Mouse (Mus musculus): ENCODE results near the gene Tsga10ip. TPM values are rescaled to one million over a fixed set of nuclear protein-coding genes. Genes with fewer than 3 reads are reported as not detected.
A peak's percentile ranks its signal among the peaks of the same experiment; 100 is the strongest.
"Not testable (repeated sequence)": the region's sequence is repeated elsewhere in the genome, so short reads cannot be mapped to it uniquely, and the experiment has no call there.

Gene Tsga10ip
- total RNA-seq, 2 experiments from 2014 or later, result not detected

DNA sequence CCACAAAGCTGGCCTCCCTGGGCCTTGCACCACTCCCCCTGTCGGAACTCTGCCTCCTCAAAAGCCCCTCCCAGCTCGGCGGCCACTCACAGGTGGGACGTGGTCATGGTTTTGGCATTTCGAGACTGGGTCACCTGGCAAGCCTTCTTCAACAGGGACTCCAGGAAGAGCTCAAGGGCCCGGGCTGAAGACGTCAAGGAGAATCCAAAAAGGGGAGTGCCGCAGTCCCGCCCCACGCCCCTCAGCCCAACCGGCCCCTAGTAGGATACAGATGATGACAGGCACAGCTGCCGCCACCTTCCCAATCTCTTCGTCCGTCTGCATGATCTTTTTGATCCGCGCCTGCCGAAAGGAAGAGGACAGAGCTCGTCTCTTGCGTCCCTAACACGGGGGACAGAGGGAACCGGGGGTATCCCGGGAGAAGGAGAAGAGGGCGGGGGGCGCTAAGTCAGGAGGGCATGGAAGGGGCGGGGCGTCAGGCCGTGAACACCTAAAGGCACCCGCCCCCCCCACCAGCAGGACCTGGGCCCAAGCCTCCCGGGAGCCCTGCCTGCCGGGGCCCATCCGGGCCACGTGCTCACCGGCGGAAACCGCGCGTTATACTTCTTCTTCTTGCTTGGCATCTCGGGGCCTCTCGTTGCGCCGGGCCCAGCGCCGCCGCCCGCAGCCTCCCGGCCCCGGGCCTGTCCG, 21.9 kb upstream of the Tsga10ip start:
- peak; percentile 46 to 51 for DNase-seq (ENCODE audit: low spot score in 2 of 2)

DNA sequence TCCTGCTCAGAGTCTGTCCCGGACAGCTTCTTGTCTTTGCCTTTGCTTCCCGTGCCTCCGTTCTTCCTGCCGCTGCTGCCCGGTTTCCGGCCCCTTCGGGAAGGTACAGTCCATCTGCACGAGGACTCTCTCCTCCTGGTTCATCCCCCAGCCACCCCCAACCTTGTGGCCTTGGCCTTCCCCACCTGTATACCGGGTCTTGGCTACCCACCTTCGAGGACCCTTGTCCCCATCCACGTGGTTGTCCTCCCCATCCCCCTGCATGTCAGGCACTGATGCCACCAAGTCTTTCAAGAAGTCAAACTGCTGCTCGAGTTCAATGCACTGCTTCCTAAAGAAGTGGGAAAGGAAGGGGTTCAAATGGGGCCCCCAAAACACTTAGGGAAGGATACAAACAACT, 21.2 kb upstream of the Tsga10ip start:
- no peak for DNase-seq (ENCODE audit: low spot score in 2 of 2)

DNA sequence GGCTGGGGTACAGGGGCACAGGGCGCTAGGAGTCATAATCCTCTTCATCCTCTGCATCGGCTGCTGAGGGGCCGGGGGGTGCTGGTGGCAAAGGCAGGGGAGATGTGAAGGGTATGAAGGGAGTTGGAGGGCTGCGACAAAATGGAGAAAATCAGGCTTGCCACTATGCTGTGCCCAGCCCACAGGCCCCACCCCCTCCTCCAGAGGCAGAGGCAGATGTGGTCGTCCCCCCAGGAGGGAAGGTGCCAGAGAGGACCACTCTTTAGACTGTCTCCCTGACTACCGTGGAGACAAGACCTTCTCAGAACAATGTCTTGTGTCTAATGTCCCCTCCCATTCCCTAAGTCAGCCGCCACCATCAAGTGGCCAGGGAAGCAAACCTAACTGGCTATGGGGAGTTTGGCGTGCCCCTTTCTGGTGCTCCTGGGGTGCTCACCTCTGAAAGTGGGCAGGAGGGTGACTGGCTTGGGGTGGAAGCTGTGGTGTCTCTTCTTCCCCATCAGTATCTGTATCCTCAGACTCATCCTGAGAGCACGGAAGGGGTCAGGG, 20.6 kb upstream of the Tsga10ip start:
- DNase-seq (ENCODE audit: low spot score in 2 of 2), result no peak

DNA sequence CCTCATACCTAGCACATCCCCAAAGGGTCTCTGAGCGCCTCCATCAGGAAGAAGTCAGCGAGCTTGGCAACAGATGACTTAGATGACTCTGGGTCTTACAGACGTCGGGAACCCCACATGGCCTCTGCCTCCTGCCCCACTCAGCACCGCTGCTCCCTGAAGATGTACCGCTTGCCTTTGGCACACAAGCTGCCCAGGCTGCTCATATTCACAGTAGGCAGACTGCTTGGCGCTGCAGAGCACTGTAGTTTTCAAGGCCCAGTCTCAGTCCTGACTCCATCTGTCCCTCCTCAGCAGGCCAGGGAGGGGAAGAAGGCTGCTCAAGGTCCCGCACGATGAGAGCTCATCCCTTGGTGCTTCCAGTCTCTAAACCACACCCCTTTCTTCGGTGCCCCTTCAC, 19.9 kb upstream of the Tsga10ip start:
- no peak for DNase-seq (ENCODE audit: low spot score in 2 of 2)

DNA sequence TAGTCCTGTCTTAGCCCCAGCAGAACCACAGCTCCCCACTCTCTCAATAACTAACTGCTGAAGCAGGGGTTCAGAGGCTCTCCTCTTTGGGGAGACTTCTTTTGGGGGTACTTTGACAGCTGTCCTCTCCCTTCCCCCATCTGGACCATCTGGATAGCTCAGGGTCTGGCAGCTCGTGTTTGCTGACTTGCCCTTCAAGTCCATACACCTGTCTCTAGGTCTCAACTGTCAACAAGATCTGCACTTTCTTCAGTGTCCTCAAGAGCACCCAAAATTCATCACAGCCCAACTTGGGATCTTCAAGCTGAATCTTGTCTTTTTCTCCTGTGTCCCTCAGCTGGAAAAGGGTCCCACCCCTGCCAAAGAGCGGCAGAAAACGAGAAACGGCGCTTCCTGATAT, 19.5 kb upstream of the Tsga10ip start:
- no peak for DNase-seq (ENCODE audit: low spot score in 2 of 2)

DNA sequence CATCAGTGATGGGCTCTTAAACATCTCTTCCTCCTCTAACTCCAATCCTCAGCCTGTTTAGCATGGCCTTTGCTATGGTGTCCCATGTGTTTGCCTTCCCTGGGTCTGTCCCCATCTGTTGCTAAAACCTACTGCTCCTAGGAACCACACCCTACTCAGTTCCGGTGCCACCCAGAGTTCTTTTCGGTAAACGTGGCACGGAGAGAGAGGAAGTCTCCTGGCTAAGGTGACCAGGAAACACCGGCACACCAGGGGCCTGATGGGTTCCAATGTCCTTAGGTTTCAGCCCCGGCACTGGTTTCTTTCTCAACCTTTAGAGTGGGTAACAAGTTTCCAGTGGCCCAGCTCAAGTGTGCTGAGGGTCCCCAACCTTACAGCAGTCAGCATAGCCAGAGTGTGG, 18.3 kb upstream of the Tsga10ip start:
- no peak for DNase-seq (ENCODE audit: low spot score in 2 of 2)

DNA sequence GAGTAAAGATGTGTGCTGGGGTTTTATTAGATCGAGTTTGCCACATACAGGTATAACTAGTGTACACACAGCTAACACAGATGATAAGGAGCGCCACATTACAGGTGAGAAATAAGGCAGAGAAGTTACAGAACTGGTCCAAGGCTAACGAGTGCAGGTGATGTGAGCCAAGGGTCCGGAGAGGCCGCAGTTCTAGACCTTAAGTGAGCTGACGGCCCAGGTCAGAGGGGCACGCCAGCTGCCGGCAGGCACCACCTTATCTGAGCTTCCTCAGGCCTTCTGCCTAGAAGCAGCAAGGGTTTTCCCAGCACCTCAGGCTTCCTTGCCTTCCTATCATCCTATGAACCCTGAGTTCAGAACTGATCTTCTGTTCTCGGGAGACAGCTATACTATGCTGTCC, 17.3 kb upstream of the Tsga10ip start:
- DNase-seq (ENCODE audit: low spot score in 2 of 2), result no peak

DNA sequence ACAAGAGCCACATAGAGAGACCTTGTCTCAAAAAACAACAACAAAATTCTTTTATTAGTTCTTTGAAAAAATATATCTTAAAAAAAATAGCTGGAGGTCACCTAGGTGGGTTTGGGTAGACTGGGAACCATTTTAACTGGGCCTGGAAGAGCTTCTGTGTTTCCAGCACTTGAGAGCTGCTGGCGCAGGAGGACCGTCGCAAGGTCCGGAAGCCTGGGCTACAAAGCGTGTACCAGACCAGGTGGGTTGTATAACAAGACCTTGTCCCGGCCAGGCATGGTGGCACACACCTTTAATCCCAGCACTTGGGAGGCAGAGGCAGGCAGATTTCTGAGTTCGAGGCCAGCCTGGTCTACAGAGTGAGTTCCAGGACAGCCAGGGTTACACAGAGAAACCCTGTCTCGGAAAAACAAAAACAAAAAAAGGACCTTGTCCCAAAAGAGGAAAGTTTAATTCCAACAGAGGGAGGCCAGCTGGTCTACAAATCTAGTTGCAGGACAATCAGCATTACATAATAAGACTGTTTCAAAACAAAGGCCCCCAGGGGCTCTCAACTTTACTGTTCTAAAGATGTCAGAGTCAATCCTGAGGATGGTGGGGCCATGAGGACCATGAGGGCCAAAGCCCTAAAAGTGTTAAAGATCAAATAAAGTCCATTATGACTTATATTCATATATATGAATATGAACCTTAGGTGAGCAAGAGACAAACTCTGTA, 16.6 kb upstream of the Tsga10ip start:
- DNase-seq (ENCODE audit: low spot score in 2 of 2), result no peak

DNA sequence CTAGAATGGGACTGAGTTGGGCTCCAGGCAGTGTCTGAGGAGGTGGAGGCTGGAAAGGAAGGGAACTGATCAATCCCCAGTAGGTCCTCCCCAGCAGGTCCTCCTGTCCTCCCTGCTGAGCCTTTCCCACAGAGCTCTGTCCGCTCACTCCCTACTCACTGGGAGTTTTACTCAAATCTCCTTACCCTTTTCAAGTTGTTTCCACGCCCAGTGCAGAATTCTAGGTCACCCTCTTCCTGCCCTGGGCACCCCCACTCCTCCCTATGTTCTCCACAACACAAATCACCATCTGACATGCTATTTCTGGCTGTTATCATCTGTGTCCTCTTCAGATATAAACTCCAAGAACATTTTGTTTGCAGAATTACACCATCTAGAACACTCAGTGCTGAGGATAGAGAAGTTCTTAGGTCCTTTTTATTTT, 12.2 kb upstream of the Tsga10ip start:
- DNase-seq (ENCODE audit: low spot score in 2 of 2), result no peak

DNA sequence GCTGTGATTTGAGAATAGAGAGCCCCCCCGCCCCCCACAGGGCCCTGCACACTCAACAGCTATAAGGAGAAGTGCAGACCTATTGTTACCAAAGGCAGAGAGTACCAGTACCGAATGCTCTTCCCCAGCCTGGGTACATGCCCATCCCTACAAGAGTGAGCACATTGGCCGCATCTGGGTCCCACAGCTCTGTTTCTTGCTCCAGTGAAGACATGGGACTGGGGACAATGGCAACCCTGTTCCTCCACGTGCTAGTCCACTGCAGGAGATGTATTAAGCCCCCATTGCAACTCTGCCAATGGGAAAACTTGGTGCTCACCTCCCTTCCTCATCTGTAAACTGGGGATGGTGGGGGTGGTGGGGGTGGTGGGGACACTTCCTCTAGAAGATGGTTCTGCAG, 11.5 kb upstream of the Tsga10ip start:
- no peak for DNase-seq (ENCODE audit: low spot score in 2 of 2)

DNA sequence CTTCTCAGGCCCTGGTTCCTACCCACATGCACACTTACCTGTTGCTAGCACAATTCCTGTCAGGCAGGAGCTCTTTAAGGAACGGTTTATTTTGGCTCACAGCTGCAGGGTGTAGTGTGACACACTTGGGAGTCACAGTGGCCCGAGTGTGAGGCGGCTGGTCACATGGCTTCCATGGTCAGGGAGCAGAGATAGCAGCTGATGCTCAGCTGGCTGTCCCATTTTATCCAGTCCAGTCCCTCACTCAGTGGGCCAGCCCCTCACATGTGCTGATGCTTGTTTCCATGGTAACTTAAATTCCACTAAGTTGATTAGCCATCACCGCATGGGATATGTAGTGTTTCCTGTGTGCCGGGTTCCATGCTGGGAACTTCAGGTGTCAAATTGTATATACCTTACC, 9.6 kb upstream of the Tsga10ip start:
- no peak for DNase-seq (ENCODE audit: low spot score in 2 of 2)

DNA sequence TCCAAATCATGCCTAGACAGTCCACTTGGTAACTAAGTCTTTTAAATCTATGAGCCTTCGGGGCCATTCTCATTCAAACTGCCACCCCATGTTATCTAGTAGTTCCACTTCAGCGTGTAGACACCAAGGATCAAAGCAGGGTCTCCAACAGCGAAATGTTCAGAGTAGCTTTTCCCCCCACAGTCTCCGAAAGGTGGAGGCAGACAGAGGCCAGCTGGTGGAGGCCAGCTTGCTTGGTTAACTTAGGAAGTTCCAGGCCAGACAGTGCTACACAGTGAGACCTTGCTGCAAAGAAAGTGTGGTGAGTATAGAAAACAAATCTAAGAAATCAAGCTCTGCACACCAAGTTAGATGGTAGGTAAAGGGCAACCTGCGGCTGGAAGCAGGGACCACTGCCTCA, 8.3 kb upstream of the Tsga10ip start:
- no peak for DNase-seq (ENCODE audit: low spot score in 2 of 2)

DNA sequence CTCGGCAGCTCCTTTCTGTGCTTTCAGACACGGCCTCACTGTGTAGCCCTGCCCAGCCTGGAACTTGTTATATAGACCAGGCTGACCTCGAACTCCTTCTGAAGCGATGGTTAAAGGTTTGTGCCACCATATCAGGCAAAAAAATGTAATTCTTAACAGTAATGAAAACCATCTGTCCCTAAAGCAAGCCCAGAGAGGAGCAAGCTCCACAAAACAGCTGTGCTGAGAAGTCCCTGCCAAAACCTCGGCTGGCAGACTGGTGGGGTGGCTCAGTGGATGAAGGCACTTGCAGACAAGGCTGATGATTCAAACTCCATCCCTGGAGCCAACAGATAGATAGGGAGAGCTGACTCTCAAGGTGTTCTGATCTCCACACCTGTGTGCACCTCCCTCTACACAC, 6.7 kb upstream of the Tsga10ip start:
- DNase-seq (ENCODE audit: low spot score in 2 of 2), result no peak

DNA sequence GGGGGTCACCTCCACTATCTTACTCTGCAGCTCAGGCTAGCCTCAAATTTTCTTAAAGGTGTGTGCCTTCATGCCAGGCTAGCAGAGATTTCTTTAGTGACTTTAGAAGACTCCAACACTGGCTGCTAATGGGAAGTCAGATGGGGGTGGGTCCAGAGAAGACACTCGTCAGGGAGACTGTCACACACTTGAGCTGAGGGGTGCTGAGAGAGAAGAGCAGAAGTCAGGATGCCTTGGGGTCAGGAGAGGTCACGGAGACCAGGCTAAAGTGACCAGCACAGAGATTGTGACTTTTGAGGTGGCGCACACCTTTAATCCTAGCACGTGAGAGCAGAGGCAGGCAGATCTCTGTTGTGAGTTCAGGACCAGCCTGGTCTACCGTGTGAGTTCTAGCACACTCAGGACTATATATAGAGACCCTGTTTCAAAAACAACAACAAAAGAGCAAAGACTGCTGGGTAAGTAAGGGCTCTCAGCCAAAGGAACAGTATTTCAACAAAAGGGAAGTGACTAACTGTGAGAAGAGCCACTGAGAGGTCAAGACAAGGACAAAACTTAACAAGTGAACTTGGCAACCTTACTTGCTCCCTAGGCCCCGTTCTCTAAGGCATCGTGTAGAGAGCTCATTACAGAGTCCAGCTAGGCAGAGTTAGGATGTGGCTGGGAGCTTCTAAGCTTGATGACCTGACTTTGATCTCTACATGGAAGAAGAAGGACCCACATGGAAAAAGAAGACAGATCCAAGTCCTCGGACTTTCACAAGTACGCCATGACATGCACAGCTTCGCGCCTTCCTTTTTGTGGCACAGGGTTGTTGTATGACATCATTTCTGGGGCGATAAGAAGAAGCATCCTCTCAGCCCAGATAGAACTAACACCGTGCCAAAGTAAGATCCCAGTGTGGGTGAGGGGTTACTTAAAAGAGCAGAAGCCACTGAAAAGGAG, 6.0 kb upstream of the Tsga10ip start:
- DNase-seq (ENCODE audit: low spot score in 2 of 2), result no peak

DNA sequence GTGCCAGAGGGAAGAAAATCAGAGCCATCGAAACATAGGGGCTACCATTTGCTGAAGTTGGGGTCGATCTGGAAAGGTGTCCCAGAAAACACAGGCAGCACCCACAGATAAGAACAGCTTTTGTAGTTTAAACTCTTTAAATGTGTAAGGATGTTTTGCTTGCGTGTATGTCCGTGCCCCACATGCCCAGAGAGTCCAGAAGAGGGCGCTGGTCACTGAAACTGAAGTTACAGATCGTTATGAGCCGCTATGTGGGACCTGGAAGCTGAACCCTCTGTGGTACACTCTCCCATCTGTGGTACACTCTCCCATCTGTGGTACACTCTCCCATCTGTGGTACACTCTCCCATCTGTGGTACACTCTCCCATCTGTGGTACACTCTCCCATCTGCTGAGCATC, 4.8 kb upstream of the Tsga10ip start:
- DNase-seq (ENCODE audit: low spot score in 2 of 2), result no peak

DNA sequence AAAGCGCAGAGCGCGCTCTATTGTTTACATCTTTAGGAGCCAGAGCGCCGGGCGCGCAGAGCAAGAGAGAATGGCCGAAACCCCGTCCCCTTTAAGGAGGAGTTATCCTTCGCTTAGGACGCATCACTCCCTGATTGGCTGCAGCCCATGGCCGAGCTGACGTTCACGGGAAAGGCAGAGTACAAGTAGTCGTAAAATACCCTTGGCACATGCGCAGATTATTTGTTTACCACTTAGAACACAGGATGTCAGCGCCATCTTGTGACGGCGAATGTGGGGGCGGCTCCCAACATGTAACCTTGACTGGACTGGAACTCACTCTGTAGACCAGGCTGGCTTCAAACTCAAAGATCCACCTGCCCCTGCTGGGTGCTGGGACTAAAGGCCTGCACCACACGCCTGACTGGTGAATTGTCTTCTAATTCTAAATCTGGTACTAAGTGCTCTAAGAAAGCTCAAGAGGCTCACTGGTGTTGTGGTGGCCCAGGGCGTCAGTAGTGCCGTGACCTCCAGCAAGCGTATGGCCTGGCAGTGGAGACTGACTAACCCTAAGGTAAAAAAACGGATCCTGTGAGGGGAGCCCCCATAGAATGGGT, 4.3 kb upstream of the Tsga10ip start:
- DNase-seq (ENCODE audit: low spot score in 2 of 2), result not testable (repeated sequence)

DNA sequence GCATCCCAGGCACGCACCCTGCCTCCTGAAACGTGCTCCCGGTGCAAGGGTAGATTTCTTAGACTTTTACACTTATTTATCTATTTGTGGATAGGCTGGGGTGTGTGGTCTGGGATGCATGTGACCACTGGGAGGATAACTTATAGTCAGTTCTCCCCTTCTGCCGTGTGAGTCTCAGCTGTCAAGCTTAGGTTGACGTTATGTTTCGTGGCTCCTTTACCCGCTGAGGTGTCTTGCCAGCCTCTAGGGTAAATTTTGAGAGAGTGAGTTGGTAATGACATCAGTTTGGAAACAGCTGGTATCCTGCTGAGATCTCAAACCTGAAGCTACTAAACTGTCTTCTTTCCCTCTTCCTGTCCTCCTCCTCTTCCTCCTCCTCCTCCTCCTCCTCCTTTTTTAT, 3.6 kb upstream of the Tsga10ip start:
- no peak for DNase-seq (ENCODE audit: low spot score in 2 of 2)

DNA sequence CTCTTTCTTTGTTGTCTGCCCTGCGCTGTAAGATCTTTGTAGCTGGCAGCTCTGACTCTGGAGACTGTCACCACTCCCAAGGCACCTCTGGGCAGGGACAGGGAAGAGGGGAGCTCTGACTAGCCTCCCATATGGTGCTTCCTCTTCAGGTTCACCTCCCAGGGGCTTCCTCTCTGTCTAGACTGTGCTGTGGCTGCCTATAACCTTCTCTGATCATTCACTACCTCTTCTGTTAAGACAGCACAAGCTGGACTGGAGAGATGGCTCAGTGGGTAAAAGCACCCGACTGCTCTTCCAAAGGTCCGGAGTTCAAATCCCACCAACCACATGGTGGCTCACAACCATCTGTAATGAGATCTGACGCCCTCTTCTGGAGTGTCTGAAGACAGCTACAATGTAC, 1.3 kb downstream of the Tsga10ip start:
- not testable (repeated sequence) for DNase-seq (ENCODE audit: low spot score in 2 of 2)

DNA sequence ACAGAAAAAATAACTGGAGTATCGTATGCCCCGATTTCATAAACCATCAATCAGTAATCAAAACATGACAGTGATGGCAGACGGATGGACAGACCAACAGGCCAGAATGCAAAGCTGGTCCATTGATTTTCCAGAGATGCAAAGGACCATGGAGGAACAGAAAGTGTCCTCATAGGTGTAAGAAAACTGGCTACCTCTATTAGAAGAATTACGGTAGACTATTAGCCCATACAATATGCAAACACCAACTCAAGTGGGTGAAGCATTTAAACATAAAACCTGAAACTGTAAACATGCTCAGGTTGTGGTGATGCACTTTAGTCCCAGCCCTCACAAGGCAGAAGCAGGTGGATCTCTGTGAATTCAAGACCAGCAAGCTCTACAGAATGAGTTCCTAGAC, 7.0 kb downstream of the Tsga10ip start:
- DNase-seq (ENCODE audit: low spot score in 2 of 2), result no peak

DNA sequence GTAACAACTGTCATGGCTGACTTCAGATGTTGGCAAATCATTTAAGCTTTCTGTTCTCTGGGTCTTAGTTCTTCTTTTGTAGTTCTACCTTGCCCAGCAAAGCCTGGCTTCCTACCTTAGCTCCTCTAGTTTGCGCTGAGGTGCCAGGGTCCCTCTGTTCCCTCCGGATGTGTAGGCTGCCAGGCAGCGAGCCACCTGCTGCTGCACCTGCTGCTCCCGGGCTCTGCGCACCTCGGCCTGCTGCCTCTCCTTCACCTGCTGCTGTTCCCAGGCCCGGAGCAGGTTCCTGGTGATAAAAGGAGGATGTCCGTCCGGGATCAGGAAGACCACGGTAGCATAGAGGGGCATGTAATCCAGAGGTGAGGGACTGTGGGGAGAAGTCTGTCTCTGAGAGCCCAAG, 8.2 kb downstream of the Tsga10ip start:
- no peak for DNase-seq (ENCODE audit: low spot score in 2 of 2)

DNA sequence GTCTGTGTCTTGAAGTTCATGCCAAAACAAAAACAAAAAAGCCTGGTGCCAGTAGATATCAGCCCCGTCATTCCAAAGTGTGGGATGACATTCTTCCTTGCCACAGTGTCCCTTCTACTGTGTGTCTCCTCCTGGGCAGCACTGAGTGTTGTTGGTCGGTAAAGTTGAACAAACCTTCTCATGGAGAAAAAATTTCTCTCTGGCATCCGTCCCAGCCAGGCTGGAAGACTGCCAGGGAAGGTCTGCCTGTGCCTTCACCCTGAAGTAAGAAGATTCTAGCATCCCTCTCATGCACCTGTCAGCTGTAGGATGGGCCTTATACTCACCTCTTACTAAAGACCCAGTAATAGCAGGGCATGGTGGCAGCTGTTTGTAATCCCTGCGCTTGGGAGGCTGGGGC, 9.4 kb downstream of the Tsga10ip start:
- DNase-seq (ENCODE audit: low spot score in 2 of 2), result peak; percentile 39 to 63

Measured in adrenal gland, postnatal 4 days (tissue).